Mouse (Mus musculus) layer of hippocampus, adult 18-20 months (tissue): ENCODE data around the gene Ace. TPM values are rescaled to one million over a fixed set of nuclear protein-coding genes. Genes with fewer than 3 reads are reported as not detected.

Experiments
- total RNA-seq, 2 experiments: library from RNA; stranded (reverse); gene quantifications; 2 replicates each; pipeline ENCODE4 v1.2.3; 2021

Gene Ace
- total RNA-seq, 2 experiments from 2014 or later, result 6.0 to 9.2 TPM

Other genes with a start within 250 kb of the Ace start
- 10 to 100 TPM; 48.7 to 64.4 TPM for gene Cyb561, start 14.6 kb upstream of the Ace start, total RNA-seq
- gene Ace3, start 26.7 kb downstream of the Ace start, total RNA-seq, result not detected
- under 1 TPM; 0.72 to 0.94 TPM for gene Kcnh6, start 40.2 kb downstream of the Ace start, total RNA-seq
- 100 to 1,000 TPM; 129 to 131 TPM for gene Dcaf7, start 68.9 kb downstream of the Ace start, total RNA-seq
- gene Taco1, start 98.1 kb downstream of the Ace start, total RNA-seq, result 10 to 100 TPM; 18.3 TPM
- gene Map3k3, start 116.7 kb downstream of the Ace start, total RNA-seq, result 10 to 100 TPM; 30.4 to 32.6 TPM
- 1 to 10 TPM in 1 of 2 experiments, not detected in 1; 1.4 TPM for gene Gm10840, start 192.9 kb downstream of the Ace start, total RNA-seq
- gene Limd2, start 192.9 kb downstream of the Ace start, total RNA-seq, result 100 to 1,000 TPM; 144 to 147 TPM
- gene Strada, start 234.2 kb downstream of the Ace start, total RNA-seq, result 10 to 100 TPM; 26.6 to 29.2 TPM
- gene Ccdc47, start 248.4 kb downstream of the Ace start, total RNA-seq, result 100 to 1,000 TPM in 1 of 2 experiments, 10 to 100 TPM in 1; 96.3 to 100 TPM
- gene Ddx42, start 249.0 kb downstream of the Ace start, total RNA-seq, result 10 to 100 TPM; 65.8 to 68.2 TPM